Comparison of ENCODE assay signal across 24 mouse cellular contexts in genomic region chr15:25914160-25914559, GRCm38 (mm10).
DNase-seq lines count a peak whose midpoint lies in the region; ATAC-seq and TF ChIP-seq lines count a peak whose summit lies in the region.
"Had no signal": no experiment of that assay in that cellular context is flagged by ENCODE, and none has a peak within 500 bp of the region (broad histone marks: within the 10 kb centered on the region; RNA-seq: fewer than 3 reads in every experiment).

No protein-coding gene starts in this region.

- H3K4me2 ChIP-seq in heart, embryonic 16.5 days (ENCODE audit: low read depth, low read length) = no peak overlapping the region
- no peak overlapping the region for H3K4me2 ChIP-seq in kidney, embryonic 16.5 days (replicated peaks; ENCODE audit: low read depth, low read length)
- H3K4me2 ChIP-seq: embryonic facial prominence, embryonic 15.5 days; forebrain, embryonic 12.5 days; hindbrain, embryonic 14.5 days; neural tube, embryonic 15.5 days; stomach, embryonic 15.5 days had no signal

- intact Hi-C loops in heart, adult 2 months (cut with DNase I) = no loop called here
- intact Hi-C loops in heart, postnatal 25 days (cut with DNase I) = no loop called here

- H3K27ac ChIP-seq in heart, adult 2 months = peak overlapping the region; percentile 79
- peak overlapping the region; percentile 46 for H3K27ac ChIP-seq in heart, embryonic 16.5 days (ENCODE audit: low read length)
- peak overlapping the region; percentile 84 for H3K27ac ChIP-seq in kidney, embryonic 16.5 days (ENCODE audit: low read length)
- H3K27ac ChIP-seq: embryonic facial prominence, embryonic 10.5 days; embryonic facial prominence, embryonic 15.5 days; forebrain, embryonic 12.5 days; hindbrain, embryonic 14.5 days; neural tube, embryonic 15.5 days; stomach, embryonic 15.5 days had no signal

- TF ChIP-seq EP300 in heart, adult 2 months (IDR thresholded peaks at IDR 0.05; ENCODE audit: insufficient read depth, low read depth, low read length) = no peak

- no peak for TF ChIP-seq POLR2A in heart, adult 2 months (IDR thresholded peaks at IDR 0.05; ENCODE audit: insufficient read depth, low read depth, low read length)

- no peak overlapping the region for H3K9ac ChIP-seq in heart, adult 2 months (ENCODE audit: low read depth, low read length)
- H3K9ac ChIP-seq in heart, embryonic 16.5 days (ENCODE audit: low read length) = no peak overlapping the region
- H3K9ac ChIP-seq in kidney, embryonic 16.5 days (replicated peaks; ENCODE audit: low read length) = no peak overlapping the region
- H3K9ac ChIP-seq: embryonic facial prominence, embryonic 15.5 days; forebrain, embryonic 12.5 days; forebrain, postnatal 0 days; hindbrain, embryonic 14.5 days; neural tube, embryonic 15.5 days; stomach, embryonic 15.5 days had no signal

- TF ChIP-seq CTCF in heart, adult 2 months (IDR thresholded peaks at IDR 0.05) = no peak

- H3K9me3 ChIP-seq in heart, embryonic 16.5 days (replicated peaks; ENCODE audit: control insufficient read depth, low read length) = no peaks in the 10 kb centered on the region
- H3K9me3 ChIP-seq in kidney, embryonic 16.5 days (ENCODE audit: low read length) = no peaks in the 10 kb centered on the region
- H3K9me3 ChIP-seq: embryonic facial prominence, embryonic 10.5 days; embryonic facial prominence, embryonic 15.5 days; forebrain, embryonic 12.5 days; neural tube, embryonic 15.5 days; stomach, embryonic 15.5 days had no signal

- H3K4me1 ChIP-seq in heart, adult 2 months (ENCODE audit: control insufficient read depth, insufficient read depth, low read length) = peaks cover 20% of the 10 kb centered on the region
- H3K4me1 ChIP-seq in heart, embryonic 16.5 days (ENCODE audit: control insufficient read depth, insufficient read depth, low read length) = peaks cover 50% of the 10 kb centered on the region
- peaks cover 14% of the 10 kb centered on the region for H3K4me1 ChIP-seq in kidney, embryonic 16.5 days (ENCODE audit: insufficient read depth, low read length)
- H3K4me1 ChIP-seq: stomach, embryonic 15.5 days had no signal

- H3K79me2 ChIP-seq in heart, adult 2 months (replicated peaks; ENCODE audit: control insufficient read depth, insufficient read depth, low read length) = no peaks in the 10 kb centered on the region

- H3K27me3 ChIP-seq in heart, adult 2 months (ENCODE audit: control insufficient read depth, insufficient read depth, low read length) = no peaks in the 10 kb centered on the region
- no peaks in the 10 kb centered on the region for H3K27me3 ChIP-seq in heart, embryonic 16.5 days (ENCODE audit: control insufficient read depth, insufficient read depth, low read length)
- no peaks in the 10 kb centered on the region for H3K27me3 ChIP-seq in kidney, embryonic 16.5 days (ENCODE audit: insufficient read depth, low read length)
- H3K27me3 ChIP-seq: embryonic facial prominence, embryonic 15.5 days; forebrain, embryonic 12.5 days; neural tube, embryonic 15.5 days; stomach, embryonic 15.5 days had no signal

- no peak for ATAC-seq in heart, embryonic 16.5 days (replicated peaks; ENCODE audit: extremely low read depth, insufficient read depth, low FRiP score)
- ATAC-seq in kidney, embryonic 16.5 days (ENCODE audit: low FRiP score, low TSS enrichment) = no peak
- ATAC-seq: CD4-positive, CD25-positive, alpha-beta regulatory T cell, adult 4 months; forebrain, postnatal 0 days had no signal

- 65% methylated on average over 4 of the region's 4 CpGs for WGBS in heart, adult 2 months
- WGBS in heart, embryonic 16.5 days = 52% methylated on average over 4 of the region's 4 CpGs
- whole genome bisulfite sequencing in kidney, embryonic 16.5 days = 74% methylated on average over 4 of the region's 4 CpGs

- H3K36me3 ChIP-seq in heart, adult 2 months (ENCODE audit: control insufficient read depth, insufficient read depth, low read length) = peaks cover 2% of the 10 kb centered on the region
- no peaks in the 10 kb centered on the region for H3K36me3 ChIP-seq in heart, embryonic 16.5 days (ENCODE audit: control insufficient read depth, insufficient read depth)
- no peaks in the 10 kb centered on the region for H3K36me3 ChIP-seq in kidney, embryonic 16.5 days (ENCODE audit: insufficient read depth, low read length)
- H3K36me3 ChIP-seq: embryonic facial prominence, embryonic 10.5 days; embryonic facial prominence, embryonic 15.5 days; forebrain, embryonic 12.5 days; neural tube, embryonic 15.5 days; stomach, embryonic 15.5 days had no signal

- H3K4me3 ChIP-seq in heart, adult 2 months = no peak overlapping the region
- no peak overlapping the region for H3K4me3 ChIP-seq in heart, embryonic 16.5 days (ENCODE audit: low read length)
- no peak overlapping the region for H3K4me3 ChIP-seq in kidney, embryonic 16.5 days (ENCODE audit: low read length)
- H3K4me3 ChIP-seq: embryonic facial prominence, embryonic 10.5 days; embryonic facial prominence, embryonic 15.5 days; forebrain, embryonic 12.5 days; neural tube, embryonic 15.5 days; stomach, embryonic 15.5 days had no signal

- no peak for DNase-seq in heart, adult 2 months
- DNase-seq in heart, adult 9 months (ENCODE audit: low spot score in 2 of 2) = no peak
- DNase-seq in heart, postnatal 25 days (ENCODE audit: low spot score) = no peak
- no peak for DNase-seq in kidney, postnatal 14 days
- DNase-seq in lung, postnatal 36 days = peak; percentile 25
- no peak for DNase-seq in lung, postnatal 10 days
- DNase-seq: cerebellum, adult 8-10 months; cerebellum, postnatal 25 days; forebrain, postnatal 0 days; layer of hippocampus, postnatal 36 days; left cerebral cortex, postnatal 4 days; lung, adult 18-20 months; midbrain, embryonic 14.5 days; retina, postnatal 1 day; right cerebral cortex, postnatal 25 days had no signal
